Mouse (Mus musculus) natural killer cell, adult 2 months (primary cell): ENCODE results near the gene Erc1.

ENCODE experiments used
- DNase-seq, 2 experiments: peaks; one replicate each; pipeline ENCODE4 v3.0.0; 2022; ENCODE audit warnings: low spot score in 2 of 2

The Erc1 gene

GRCm38 (mm10) chr6:119803239-119803638 is 44.7 kb downstream of the Erc1 start:
- no peak for DNase-seq

- DNase-seq = no peak
Measured at GRCm38 (mm10) chr6:119796911-119797486, 51.0 kb downstream of the Erc1 start.

GRCm38 (mm10) chr6:119796291-119796690 is 51.7 kb downstream of the Erc1 start:
- no peak for DNase-seq

- peak; percentile 21 to 41 for DNase-seq
Measured at GRCm38 (mm10) chr6:119792562-119792961, 55.4 kb downstream of the Erc1 start.

- DNase-seq = no peak
Measured at GRCm38 (mm10) chr6:119782416-119782815, 65.6 kb downstream of the Erc1 start.

- DNase-seq = no peak
Measured at GRCm38 (mm10) chr6:119781109-119781508, 66.9 kb downstream of the Erc1 start.

- no peak for DNase-seq
Measured at GRCm38 (mm10) chr6:119768778-119769177, 79.2 kb downstream of the Erc1 start.

GRCm38 (mm10) chr6:119764355-119764754 is 83.6 kb downstream of the Erc1 start:
- no peak for DNase-seq

GRCm38 (mm10) chr6:119759866-119760265 is 88.1 kb downstream of the Erc1 start:
- no peak for DNase-seq

GRCm38 (mm10) chr6:119758490-119758889 is 89.5 kb downstream of the Erc1 start:
- no peak for DNase-seq

GRCm38 (mm10) chr6:119757796-119758195 is 90.2 kb downstream of the Erc1 start:
- DNase-seq = no peak

GRCm38 (mm10) chr6:119755866-119756265 is 92.1 kb downstream of the Erc1 start:
- no peak for DNase-seq

- no peak for DNase-seq
Measured at GRCm38 (mm10) chr6:119749093-119749635, 98.8 kb downstream of the Erc1 start.

GRCm38 (mm10) chr6:119741861-119742260 is 106.1 kb downstream of the Erc1 start:
- no peak for DNase-seq

- DNase-seq = no peak
Measured at GRCm38 (mm10) chr6:119740541-119740940, 107.4 kb downstream of the Erc1 start.

- DNase-seq = no peak
Measured at GRCm38 (mm10) chr6:119738638-119739375, 109.2 kb downstream of the Erc1 start.

- no peak for DNase-seq
Measured at GRCm38 (mm10) chr6:119737716-119738115, 110.3 kb downstream of the Erc1 start.

GRCm38 (mm10) chr6:119735937-119736336 is 112.0 kb downstream of the Erc1 start:
- no peak for DNase-seq

GRCm38 (mm10) chr6:119731155-119731554 is 116.8 kb downstream of the Erc1 start:
- no peak for DNase-seq

GRCm38 (mm10) chr6:119715234-119715633 is 132.7 kb downstream of the Erc1 start:
- DNase-seq = no peak

- DNase-seq = no peak
Measured at GRCm38 (mm10) chr6:119713961-119714360, 134.0 kb downstream of the Erc1 start.

- DNase-seq = no peak
Measured at GRCm38 (mm10) chr6:119712486-119712885, 135.5 kb downstream of the Erc1 start.

- no peak for DNase-seq
Measured at GRCm38 (mm10) chr6:119711649-119712305, 136.2 kb downstream of the Erc1 start.
